Mouse (Mus musculus): ENCODE measurements at regions not wholly inside any gene's neighbourhood (a gene's known extent, or its start where the extent isn't known, plus 50 kb on each side); places are given as distances from the start of the nearest gene placed in this dataset.

GRCm38 (mm10) chr16:95839512-95840253, 137.8 kb downstream of the Ets2 start:
- 76% methylated on average over 5 of the region's 5 CpGs for WGBS
- Histone ChIP-seq H3K4me2 (replicated peaks; ENCODE audit: low read depth) (no peak overlapping the region), H3K9ac (ENCODE audit: low read depth, low read length) (no peak overlapping the region), H3K4me1 (replicated peaks; ENCODE audit: control insufficient read depth, insufficient read depth, low read length) (no peaks in the 10 kb centered on the region; the same call in 1 of the 2 replicates), H3K27ac (ENCODE audit: low read depth, low read length) (no peak overlapping the region), H3K27me3 (replicated peaks; ENCODE audit: control insufficient read depth, insufficient read depth, low read length) (no peaks in the 10 kb centered on the region), H3K4me3 (ENCODE audit: low read depth, low read length) (no peak overlapping the region), H3K36me3 (ENCODE audit: control insufficient read depth, insufficient read depth) (no peaks in the 10 kb centered on the region), H3K9me3 (ENCODE audit: control insufficient read depth) (no peaks in the 10 kb centered on the region)
- no peak for TF ChIP-seq CTCF (IDR thresholded peaks at IDR 0.05; ENCODE audit: low read depth)
- no peak for ATAC-seq

- no peaks in the 10 kb centered on the region for H3K9me3 ChIP-seq (ENCODE audit: control insufficient read depth)
- 36% methylated on average over 1 of the region's 1 CpGs for WGBS
- no peaks in the 10 kb centered on the region for H3K4me1 ChIP-seq (replicated peaks; ENCODE audit: control insufficient read depth, insufficient read depth, low read length)
- no peak for TF ChIP-seq CTCF (IDR thresholded peaks at IDR 0.05; ENCODE audit: low read depth)
- no peaks in the 10 kb centered on the region for H3K36me3 ChIP-seq (ENCODE audit: control insufficient read depth, insufficient read depth)
- no peaks in the 10 kb centered on the region for H3K27me3 ChIP-seq (replicated peaks; ENCODE audit: control insufficient read depth, insufficient read depth, low read length)
- H3K27ac ChIP-seq (ENCODE audit: low read depth, low read length), result no peak overlapping the region
- no peak overlapping the region for H3K4me3 ChIP-seq (ENCODE audit: low read depth, low read length)
- H3K9ac ChIP-seq (ENCODE audit: low read depth, low read length), result no peak overlapping the region
- peak; percentile 23; the same call in 1 of the 2 replicates for ATAC-seq
- H3K4me2 ChIP-seq (replicated peaks; ENCODE audit: low read depth), result no peak overlapping the region
Measured at GRCm38 (mm10) chr16:95838886-95839430, 137.1 kb downstream of the Ets2 start.

- Histone ChIP-seq H3K4me3 (ENCODE audit: low read depth, low read length) (no peak overlapping the region), H3K9me3 (ENCODE audit: control insufficient read depth) (no peaks in the 10 kb centered on the region), H3K27ac (ENCODE audit: low read depth, low read length) (no peak overlapping the region), H3K4me1 (replicated peaks; ENCODE audit: control insufficient read depth, insufficient read depth, low read length) (no peaks in the 10 kb centered on the region), H3K9ac (ENCODE audit: low read depth, low read length) (no peak overlapping the region), H3K36me3 (ENCODE audit: control insufficient read depth, insufficient read depth) (no peaks in the 10 kb centered on the region), H3K4me2 (replicated peaks; ENCODE audit: low read depth) (no peak overlapping the region), H3K27me3 (replicated peaks; ENCODE audit: control insufficient read depth, insufficient read depth, low read length) (no peaks in the 10 kb centered on the region)
- TF ChIP-seq CTCF (IDR thresholded peaks at IDR 0.05; ENCODE audit: low read depth), result no peak
- 91% methylated on average over 3 of the region's 3 CpGs for WGBS
- no peak for ATAC-seq
Measured at GRCm38 (mm10) chr16:95838478-95838846, 136.6 kb downstream of the Ets2 start.

- no peak for ATAC-seq
- Histone ChIP-seq H3K4me2 (replicated peaks; ENCODE audit: low read depth) (no peak overlapping the region), H3K4me3 (ENCODE audit: low read depth, low read length) (no peak overlapping the region), H3K36me3 (ENCODE audit: control insufficient read depth, insufficient read depth) (no peaks in the 10 kb centered on the region), H3K27me3 (replicated peaks; ENCODE audit: control insufficient read depth, insufficient read depth, low read length) (no peaks in the 10 kb centered on the region), H3K27ac (ENCODE audit: low read depth, low read length) (no peak overlapping the region), H3K9ac (ENCODE audit: low read depth, low read length) (no peak overlapping the region), H3K4me1 (replicated peaks; ENCODE audit: control insufficient read depth, insufficient read depth, low read length) (no peaks in the 10 kb centered on the region), H3K9me3 (ENCODE audit: control insufficient read depth) (no peaks in the 10 kb centered on the region)
- 74% methylated on average over 5 of the region's 5 CpGs for WGBS
- TF ChIP-seq CTCF (IDR thresholded peaks at IDR 0.05; ENCODE audit: low read depth), result no peak
Measured at GRCm38 (mm10) chr16:95837723-95838477, 136.0 kb downstream of the Ets2 start.

- no peaks in the 10 kb centered on the region; the same call in 1 of the 2 replicates for H3K4me1 ChIP-seq (replicated peaks; ENCODE audit: control insufficient read depth, insufficient read depth, low read length)
- H3K27ac ChIP-seq (ENCODE audit: low read depth, low read length), result no peak overlapping the region
- no peaks in the 10 kb centered on the region for H3K27me3 ChIP-seq (replicated peaks; ENCODE audit: control insufficient read depth, insufficient read depth, low read length)
- TF ChIP-seq CTCF (IDR thresholded peaks at IDR 0.05; ENCODE audit: low read depth), result no peak
- no peak overlapping the region for H3K9ac ChIP-seq (ENCODE audit: low read depth, low read length)
- no peak overlapping the region for H3K4me2 ChIP-seq (replicated peaks; ENCODE audit: low read depth)
- H3K4me3 ChIP-seq (ENCODE audit: low read depth, low read length), result no peak overlapping the region
- H3K9me3 ChIP-seq (ENCODE audit: control insufficient read depth), result no peaks in the 10 kb centered on the region
- 91% methylated on average over 1 of the region's 1 CpGs for WGBS
- no peaks in the 10 kb centered on the region for H3K36me3 ChIP-seq (ENCODE audit: control insufficient read depth, insufficient read depth)
- no peak for ATAC-seq
Measured at GRCm38 (mm10) chr16:95835941-95836340, 134.1 kb downstream of the Ets2 start.

- Histone ChIP-seq H3K4me3 (ENCODE audit: low read depth, low read length) (no peak overlapping the region), H3K27me3 (replicated peaks; ENCODE audit: control insufficient read depth, insufficient read depth, low read length) (no peaks in the 10 kb centered on the region), H3K9me3 (ENCODE audit: control insufficient read depth) (no peaks in the 10 kb centered on the region), H3K27ac (ENCODE audit: low read depth, low read length) (no peak overlapping the region), H3K4me1 (replicated peaks; ENCODE audit: control insufficient read depth, insufficient read depth, low read length) (no peaks in the 10 kb centered on the region; the same call in 1 of the 2 replicates), H3K36me3 (ENCODE audit: control insufficient read depth, insufficient read depth) (no peaks in the 10 kb centered on the region), H3K4me2 (replicated peaks; ENCODE audit: low read depth) (no peak overlapping the region), H3K9ac (ENCODE audit: low read depth, low read length) (no peak overlapping the region)
- TF ChIP-seq CTCF (IDR thresholded peaks at IDR 0.05; ENCODE audit: low read depth), result no peak
- WGBS, result 57% methylated on average over 11 of the region's 11 CpGs
- no peak for ATAC-seq
Measured at GRCm38 (mm10) chr16:95834556-95835288, 132.8 kb downstream of the Ets2 start.

Measured in intestine, postnatal 0 days (tissue).